10 mouse cellular contexts compared by ENCODE assay signal in the genomic region with DNA sequence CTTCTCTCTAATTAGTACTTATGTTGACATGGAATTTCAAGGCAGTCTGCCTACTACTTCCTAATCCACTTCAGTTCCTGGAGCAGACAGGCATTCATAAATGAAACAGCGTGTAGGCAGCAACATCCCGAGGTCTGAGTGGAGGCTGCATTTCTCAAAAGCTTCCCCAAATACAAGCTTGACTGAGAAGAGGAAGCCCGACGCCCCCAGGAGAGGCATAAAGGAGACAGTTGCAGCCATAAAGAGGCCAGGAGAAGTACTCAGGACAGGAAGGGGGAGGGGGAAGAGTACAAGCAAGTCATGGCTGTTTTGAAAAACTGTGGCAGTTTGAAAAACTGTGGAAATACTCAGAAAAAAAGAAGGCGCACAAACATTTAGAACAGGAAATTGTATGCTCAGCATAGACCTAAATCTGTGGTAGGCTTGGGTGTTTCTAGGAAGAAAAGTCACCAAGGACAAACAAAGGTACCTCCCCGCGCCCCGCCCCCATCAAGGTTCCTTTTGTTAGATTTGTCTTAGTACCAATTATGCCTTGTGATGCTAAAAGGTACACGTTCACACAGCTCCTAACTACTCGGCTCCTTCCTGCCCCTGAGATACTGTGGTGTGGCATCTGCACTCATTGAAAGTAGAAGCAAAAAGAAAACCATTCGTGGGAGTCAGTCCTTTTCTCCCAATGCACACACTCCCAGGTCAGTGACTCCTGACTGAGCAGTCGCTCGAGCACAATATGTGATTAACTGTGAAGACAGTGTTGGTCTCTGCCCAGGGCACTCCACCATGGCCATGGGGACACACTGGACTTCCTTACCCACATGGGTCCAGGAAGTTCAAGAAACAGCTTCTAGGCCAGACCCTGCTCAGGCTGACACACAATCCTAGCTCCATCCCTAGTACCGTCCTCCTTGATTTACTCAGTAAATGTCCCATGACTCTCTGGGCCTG.
DNase-seq lines count a peak whose midpoint lies in the region; ATAC-seq lines count a peak whose summit lies in the region.
"Had no signal": no experiment of that assay in that cellular context is flagged by ENCODE, and none has a peak within 500 bp of the region (broad histone marks: within the 10 kb centered on the region; RNA-seq: fewer than 3 reads in every experiment).

No protein-coding gene starts in this region.

- no peaks in the 10 kb centered on the region for H3K36me3 ChIP-seq in kidney, embryonic 15.5 days
- H3K36me3 ChIP-seq in limb, embryonic 10.5 days: no peaks in the 10 kb centered on the region
- H3K36me3 ChIP-seq: liver, embryonic 13.5 days had no signal

- no peak overlapping the region for H3K4me2 ChIP-seq in kidney, embryonic 15.5 days
- H3K4me2 ChIP-seq: liver, embryonic 13.5 days had no signal

- H3K27me3 ChIP-seq in kidney, embryonic 15.5 days: no peaks in the 10 kb centered on the region
- H3K27me3 ChIP-seq in limb, embryonic 10.5 days (ENCODE audit: low read depth, poor library complexity, severe bottlenecking): peaks cover 4% of the 10 kb centered on the region; the same call in 1 of the 2 replicates
- H3K27me3 ChIP-seq: liver, embryonic 13.5 days had no signal

- no peak overlapping the region for H3K4me3 ChIP-seq in kidney, embryonic 15.5 days (replicated peaks)
- H3K4me3 ChIP-seq in limb, embryonic 10.5 days: no peak overlapping the region
- H3K4me3 ChIP-seq: liver, embryonic 13.5 days had no signal

- peak overlapping the region; percentile 45 for H3K27ac ChIP-seq in kidney, embryonic 15.5 days
- H3K27ac ChIP-seq in limb, embryonic 10.5 days: peak overlapping the region; percentile 39; the same call in 1 of the 2 replicates
- H3K27ac ChIP-seq: liver, embryonic 13.5 days had no signal

- no peak for DNase-seq in kidney, adult 8-10 months
- DNase-seq in R1 (ENCODE audit: low read depth, low spot score): peak; percentile 61
- DNase-seq in embryo, embryonic 10.5 days (ENCODE audit: low spot score): peak; percentile 41
- no peak for DNase-seq in limb, embryonic 10.5 days (ENCODE audit: low spot score)
- DNase-seq in urinary bladder, postnatal 10 days (ENCODE audit: low spot score): no peak
- no peak for DNase-seq in thymus, adult 18-20 months
- DNase-seq: liver, embryonic 13.5 days; thymus, postnatal 25 days had no signal

- no peak overlapping the region for H3K9ac ChIP-seq in kidney, embryonic 15.5 days
- H3K9ac ChIP-seq: liver, embryonic 13.5 days had no signal

- H3K4me1 ChIP-seq in kidney, embryonic 15.5 days: peaks cover 16% of the 10 kb centered on the region
- H3K4me1 ChIP-seq in limb, embryonic 10.5 days: peaks cover 15% of the 10 kb centered on the region
- H3K4me1 ChIP-seq: liver, embryonic 13.5 days had no signal

- 39% methylated on average over 14 of the region's 14 CpGs for WGBS in kidney, embryonic 15.5 days
- WGBS in limb, embryonic 10.5 days: 62% methylated on average over 14 of the region's 14 CpGs

- no peaks in the 10 kb centered on the region for H3K9me3 ChIP-seq in kidney, embryonic 15.5 days (replicated peaks)
- H3K9me3 ChIP-seq in limb, embryonic 10.5 days (replicated peaks): no peaks in the 10 kb centered on the region
- H3K9me3 ChIP-seq: liver, embryonic 13.5 days had no signal

- ATAC-seq in kidney, embryonic 15.5 days (replicated peaks; ENCODE audit: low FRiP score): peak; percentile 66; the same call in 1 of the 2 replicates
- ATAC-seq: hindbrain, embryonic 16.5 days had no signal

Comparison
In these comparisons a context has a peak if more than half of its experiments do, and no peak if none do; other contexts are left out.
1. DNase-seq: peak in R1 (single experiment) and embryo, embryonic 10.5 days (single experiment); none in kidney, adult 8-10 months (0 of 2), limb, embryonic 10.5 days (single experiment), urinary bladder, postnatal 10 days (single experiment) and thymus, adult 18-20 months (0 of 2).